Comparison of ENCODE assay signal across 8 mouse cellular contexts in genomic region chr6:30303771-30304398, GRCm38 (mm10). TPM values are rescaled to one million over a fixed set of nuclear protein-coding genes. Genes with fewer than 3 reads are reported as not detected.
DNase-seq lines count a peak whose midpoint lies in the region; ATAC-seq and TF ChIP-seq lines count a peak whose summit lies in the region.
"Not testable (repeated sequence)": the region's sequence is repeated elsewhere in the genome, so short reads cannot be mapped to it uniquely, and the experiment has no call there.

No protein-coding gene starts in this region.

- H3K4me3 ChIP-seq in E14TG2a.4 (replicated peaks; ENCODE audit: low read length) = peak overlapping the region; percentile 83
- H3K4me3 ChIP-seq in forebrain, embryonic 16.5 days (replicated peaks; ENCODE audit: low read length) = peak overlapping the region; percentile 81
- H3K4me3 ChIP-seq in hindbrain, embryonic 10.5 days = peak overlapping the region; percentile 91
- peak overlapping the region; percentile 82 for H3K4me3 ChIP-seq in midbrain, embryonic 16.5 days (ENCODE audit: low read depth, low read length)
- H3K4me3 ChIP-seq in stomach, embryonic 16.5 days (replicated peaks; ENCODE audit: low read length) = peak overlapping the region; percentile 76

- peak overlapping the region; percentile 92 for H3K9ac ChIP-seq in forebrain, embryonic 16.5 days (replicated peaks; ENCODE audit: low read depth, low read length)
- peak overlapping the region; percentile 89 for H3K9ac ChIP-seq in midbrain, embryonic 16.5 days (ENCODE audit: low read depth, low read length)
- H3K9ac ChIP-seq in stomach, embryonic 16.5 days (ENCODE audit: low read length) = peak overlapping the region; percentile 86

- H3K27ac ChIP-seq in forebrain, embryonic 16.5 days (ENCODE audit: low read length) = peak overlapping the region; percentile 90
- peak overlapping the region; percentile 94 for H3K27ac ChIP-seq in hindbrain, embryonic 10.5 days
- peak overlapping the region; percentile 92 for H3K27ac ChIP-seq in midbrain, embryonic 16.5 days (ENCODE audit: low read length)
- peak overlapping the region; percentile 88 for H3K27ac ChIP-seq in stomach, embryonic 16.5 days (ENCODE audit: low read length)

- not testable (repeated sequence) for TF ChIP-seq CTCF in E14TG2a.4 (conservative IDR thresholded peaks at IDR 0.05; ENCODE audit: low read length)

- peak overlapping the region; percentile 90 for H3K4me2 ChIP-seq in forebrain, embryonic 16.5 days (ENCODE audit: low read length)
- peak overlapping the region; percentile 88 for H3K4me2 ChIP-seq in midbrain, embryonic 16.5 days (ENCODE audit: low read length)
- peak overlapping the region; percentile 84 for H3K4me2 ChIP-seq in stomach, embryonic 16.5 days (ENCODE audit: low read depth, low read length)

- H3K9me3 ChIP-seq in E14TG2a.4 (ENCODE audit: low read length); forebrain, embryonic 16.5 days (ENCODE audit: control insufficient read depth, low read length); hindbrain, embryonic 10.5 days; midbrain, embryonic 16.5 days (replicated peaks; ENCODE audit: control insufficient read depth, low read length, poor library complexity, severe bottlenecking); stomach, embryonic 16.5 days (replicated peaks; ENCODE audit: control insufficient read depth, low read length): not testable (repeated sequence)

- peak; percentile 51 for ATAC-seq in cerebellum, adult (ENCODE audit: insufficient number of reproducible peaks, low FRiP score, low TSS enrichment)
- peak; percentile 49 for ATAC-seq in forebrain, embryonic 16.5 days
- peak; percentile 54 for ATAC-seq in midbrain, embryonic 16.5 days
- ATAC-seq in stomach, embryonic 16.5 days (ENCODE audit: insufficient read depth, low FRiP score) = not testable (repeated sequence)

- H3K4me1 ChIP-seq in E14TG2a.4 (replicated peaks; ENCODE audit: low read depth, low read length) = peaks cover 55% of the 10 kb centered on the region
- H3K4me1 ChIP-seq in forebrain, embryonic 16.5 days (replicated peaks; ENCODE audit: control insufficient read depth, insufficient read depth, low read length) = peaks cover 30% of the 10 kb centered on the region
- peaks cover 55% of the 10 kb centered on the region for H3K4me1 ChIP-seq in hindbrain, embryonic 10.5 days (replicated peaks)
- peaks cover 33% of the 10 kb centered on the region for H3K4me1 ChIP-seq in midbrain, embryonic 16.5 days (ENCODE audit: control insufficient read depth, insufficient read depth, low read length)
- peaks cover 32% of the 10 kb centered on the region for H3K4me1 ChIP-seq in stomach, embryonic 16.5 days (ENCODE audit: control insufficient read depth, insufficient read depth, low read length)

- H3K36me3 ChIP-seq in E14TG2a.4 (ENCODE audit: insufficient read depth, low read length); forebrain, embryonic 16.5 days (ENCODE audit: control insufficient read depth, insufficient read depth); hindbrain, embryonic 10.5 days; midbrain, embryonic 16.5 days (ENCODE audit: control insufficient read depth, insufficient read depth, low read length); stomach, embryonic 16.5 days (ENCODE audit: control insufficient read depth, insufficient read depth, low read length): not testable (repeated sequence)

- WGBS in forebrain, embryonic 16.5 days = under 1% methylated on average over 26 of the region's 66 CpGs
- under 1% methylated on average over 64 of the region's 66 CpGs for WGBS in hindbrain, embryonic 10.5 days
- WGBS in midbrain, embryonic 16.5 days = 0% methylated on average over 39 of the region's 66 CpGs
- WGBS in stomach, embryonic 16.5 days = 0% methylated on average over 43 of the region's 66 CpGs

- not testable (repeated sequence) for DNase-seq in hindbrain, embryonic 10.5 days (ENCODE audit: low spot score)
- peak; percentile 60 to 77 for DNase-seq in kidney, postnatal 4 days
- peak; percentile 48 to 62 for DNase-seq in lung, adult 18-20 months

- H3K27me3 ChIP-seq in E14TG2a.4 (ENCODE audit: insufficient read depth, low read length); forebrain, embryonic 16.5 days (replicated peaks; ENCODE audit: control insufficient read depth, insufficient read depth, low read length); hindbrain, embryonic 10.5 days (ENCODE audit: insufficient read depth, poor library complexity, severe bottlenecking); midbrain, embryonic 16.5 days (ENCODE audit: control insufficient read depth, insufficient read depth, low read depth, low read length); stomach, embryonic 16.5 days (ENCODE audit: control insufficient read depth, insufficient read depth, low read length): not testable (repeated sequence)

RNA-seq across cellular contexts. Expression of gene Ube2h, which starts 0.5 kb away (rescaled TPM):
- 65.9 and 69.4 TPM in 2 replicates for polyA plus RNA-seq in forebrain, embryonic 16.5 days (2015; fragmentation: Nextera tagmentation; extraction: Ambion mirVana)
- polyA plus RNA-seq in hindbrain, embryonic 10.5 days (2016; fragmentation: Nextera tagmentation; extraction: Ambion mirVana) = 29.6 and 34.2 TPM in 2 replicates
- 56.7 and 57.0 TPM in 2 replicates for polyA plus RNA-seq in midbrain, embryonic 16.5 days (2015; fragmentation: Nextera tagmentation; extraction: Ambion mirVana)
- 45.3 and 47.6 TPM in 2 replicates for polyA plus RNA-seq in stomach, embryonic 16.5 days (2015; fragmentation: Nextera tagmentation; extraction: Ambion mirVana)
